Mouse (Mus musculus): ENCODE measurements around the gene Serpinc1. TPM values are rescaled to one million over a fixed set of nuclear protein-coding genes. Genes with fewer than 3 reads are reported as not detected.

Serpinc1 gene
- total and polyA plus RNA-seq, 2 experiments from 2014 or later = 0.05 to 2.6 TPM

- 91% methylated on average over 14 of the region's 15 CpGs for WGBS
- H3K27me3 ChIP-seq (ENCODE audit: insufficient read depth, low read length) = no peaks in the 10 kb centered on the region
- DNase-seq (ENCODE audit: low spot score) (no peak), ATAC-seq (no peak)
- no peaks in the 10 kb centered on the region for H3K9me3 ChIP-seq (ENCODE audit: low read length)
- no peaks in the 10 kb centered on the region for H3K4me1 ChIP-seq (ENCODE audit: insufficient read depth, low read length)
- no peak overlapping the region for H3K9ac ChIP-seq (replicated peaks; ENCODE audit: low read length)
- TF ChIP-seq CTCF (IDR thresholded peaks at IDR 0.05; ENCODE audit: low read depth) = no peak
- no peak overlapping the region for H3K27ac ChIP-seq
- no peak overlapping the region for H3K4me2 ChIP-seq (ENCODE audit: low read depth, low read length)
- H3K36me3 ChIP-seq (ENCODE audit: insufficient read depth, low read length) = no peaks in the 10 kb centered on the region
- no peak overlapping the region for H3K4me3 ChIP-seq (ENCODE audit: low read length)
Measured at GRCm38 (mm10) chr1:160989395-160989794, 11.0 kb downstream of the Serpinc1 start.

- Histone ChIP-seq H3K27me3 (ENCODE audit: insufficient read depth, low read length) (no peaks in the 10 kb centered on the region), H3K36me3 (ENCODE audit: insufficient read depth, low read length) (no peaks in the 10 kb centered on the region), H3K9ac (replicated peaks; ENCODE audit: low read length) (no peak overlapping the region), H3K4me1 (ENCODE audit: insufficient read depth, low read length) (no peaks in the 10 kb centered on the region), H3K4me3 (ENCODE audit: low read length) (no peak overlapping the region), H3K4me2 (ENCODE audit: low read depth, low read length) (no peak overlapping the region), H3K27ac (no peak overlapping the region), H3K9me3 (ENCODE audit: low read length) (no peaks in the 10 kb centered on the region)
- no peak for TF ChIP-seq CTCF (IDR thresholded peaks at IDR 0.05; ENCODE audit: low read depth)
- ATAC-seq (no peak), DNase-seq (ENCODE audit: low spot score) (no peak)
- 84% methylated on average over 6 of the region's 6 CpGs for WGBS
Measured at GRCm38 (mm10) chr1:160993851-160994250, 15.5 kb downstream of the Serpinc1 start.

GRCm38 (mm10) chr1:161004942-161005341, 26.6 kb downstream of the Serpinc1 start:
- no peak for DNase-seq (ENCODE audit: low spot score)
- no peak for ATAC-seq
- WGBS = 66% methylated on average over 4 of the region's 4 CpGs
- Histone ChIP-seq H3K27me3 (ENCODE audit: insufficient read depth, low read length) (no peaks in the 10 kb centered on the region), H3K27ac (no peak overlapping the region), H3K36me3 (ENCODE audit: insufficient read depth, low read length) (peaks cover 5% of the 10 kb centered on the region; the same call in 1 of the 2 replicates), H3K9ac (replicated peaks; ENCODE audit: low read length) (no peak overlapping the region), H3K4me2 (ENCODE audit: low read depth, low read length) (no peak overlapping the region), H3K4me3 (ENCODE audit: low read length) (no peak overlapping the region), H3K9me3 (ENCODE audit: low read length) (no peaks in the 10 kb centered on the region), H3K4me1 (ENCODE audit: insufficient read depth, low read length) (no peaks in the 10 kb centered on the region)
- TF ChIP-seq CTCF (IDR thresholded peaks at IDR 0.05; ENCODE audit: low read depth) = no peak

- WGBS = 66% methylated on average over 3 of the region's 3 CpGs
- no peak overlapping the region for H3K4me2 ChIP-seq (ENCODE audit: low read depth, low read length)
- no peak overlapping the region for H3K4me3 ChIP-seq (ENCODE audit: low read length)
- no peak overlapping the region for H3K9ac ChIP-seq (replicated peaks; ENCODE audit: low read length)
- no peaks in the 10 kb centered on the region for H3K27me3 ChIP-seq (ENCODE audit: insufficient read depth, low read length)
- no peak for TF ChIP-seq CTCF (IDR thresholded peaks at IDR 0.05; ENCODE audit: low read depth)
- no peaks in the 10 kb centered on the region for H3K9me3 ChIP-seq (ENCODE audit: low read length)
- H3K4me1 ChIP-seq (ENCODE audit: insufficient read depth, low read length) = no peaks in the 10 kb centered on the region
- no peak for DNase-seq (ENCODE audit: low spot score)
- peaks cover 5% of the 10 kb centered on the region; the same call in 1 of the 2 replicates for H3K36me3 ChIP-seq (ENCODE audit: insufficient read depth, low read length)
- H3K27ac ChIP-seq = no peak overlapping the region
- ATAC-seq = no peak
Measured at GRCm38 (mm10) chr1:161005526-161005925, 27.1 kb downstream of the Serpinc1 start.

GRCm38 (mm10) chr1:161006471-161006870, 28.1 kb downstream of the Serpinc1 start:
- H3K9ac ChIP-seq (replicated peaks; ENCODE audit: low read length) = no peak overlapping the region
- WGBS = 76% methylated on average over 5 of the region's 5 CpGs
- no peaks in the 10 kb centered on the region for H3K4me1 ChIP-seq (ENCODE audit: insufficient read depth, low read length)
- H3K4me3 ChIP-seq (ENCODE audit: low read length) = no peak overlapping the region
- no peak overlapping the region for H3K27ac ChIP-seq
- no peaks in the 10 kb centered on the region for H3K27me3 ChIP-seq (ENCODE audit: insufficient read depth, low read length)
- H3K4me2 ChIP-seq (ENCODE audit: low read depth, low read length) = no peak overlapping the region
- DNase-seq (ENCODE audit: low spot score) = no peak
- H3K36me3 ChIP-seq (ENCODE audit: insufficient read depth, low read length) = peaks cover 5% of the 10 kb centered on the region; the same call in 1 of the 2 replicates
- H3K9me3 ChIP-seq (ENCODE audit: low read length) = no peaks in the 10 kb centered on the region
- ATAC-seq = no peak
- no peak for TF ChIP-seq CTCF (IDR thresholded peaks at IDR 0.05; ENCODE audit: low read depth)

GRCm38 (mm10) chr1:161008038-161008437, 29.7 kb downstream of the Serpinc1 start:
- no peak overlapping the region for H3K9ac ChIP-seq (replicated peaks; ENCODE audit: low read length)
- H3K4me1 ChIP-seq (ENCODE audit: insufficient read depth, low read length) = no peaks in the 10 kb centered on the region
- WGBS = 94% methylated on average over 2 of the region's 2 CpGs
- DNase-seq (ENCODE audit: low spot score) (no peak), ATAC-seq (no peak)
- no peaks in the 10 kb centered on the region for H3K9me3 ChIP-seq (ENCODE audit: low read length)
- no peak overlapping the region for H3K4me2 ChIP-seq (ENCODE audit: low read depth, low read length)
- no peak overlapping the region for H3K4me3 ChIP-seq (ENCODE audit: low read length)
- TF ChIP-seq CTCF (IDR thresholded peaks at IDR 0.05; ENCODE audit: low read depth) = no peak
- H3K27me3 ChIP-seq (ENCODE audit: insufficient read depth, low read length) = no peaks in the 10 kb centered on the region
- peaks cover 10% of the 10 kb centered on the region; the same call in 1 of the 2 replicates for H3K36me3 ChIP-seq (ENCODE audit: insufficient read depth, low read length)
- no peak overlapping the region for H3K27ac ChIP-seq

- no peak overlapping the region for H3K4me3 ChIP-seq (ENCODE audit: low read length)
- no peaks in the 10 kb centered on the region for H3K4me1 ChIP-seq (ENCODE audit: insufficient read depth, low read length)
- H3K27me3 ChIP-seq (ENCODE audit: insufficient read depth, low read length) = no peaks in the 10 kb centered on the region
- H3K9me3 ChIP-seq (ENCODE audit: low read length) = no peaks in the 10 kb centered on the region
- no peak overlapping the region for H3K4me2 ChIP-seq (ENCODE audit: low read depth, low read length)
- no peak overlapping the region for H3K9ac ChIP-seq (replicated peaks; ENCODE audit: low read length)
- no peak for ATAC-seq
- no peak for TF ChIP-seq CTCF (IDR thresholded peaks at IDR 0.05; ENCODE audit: low read depth)
- H3K36me3 ChIP-seq (ENCODE audit: insufficient read depth, low read length) = peaks cover 10% of the 10 kb centered on the region; the same call in 1 of the 2 replicates
- DNase-seq (ENCODE audit: low spot score) = no peak
- H3K27ac ChIP-seq = no peak overlapping the region
- 88% methylated on average over 4 of the region's 4 CpGs for WGBS
Measured at GRCm38 (mm10) chr1:161010436-161010835, 32.1 kb downstream of the Serpinc1 start.
